Mouse (Mus musculus) kidney, postnatal 4 days (tissue): ENCODE data around the gene Cacng5.

Experiments
- DNase-seq, 2 experiments: peaks; one replicate each; pipeline ENCODE4 v3.0.0; 2021; ENCODE audit warnings: mixed read lengths in 2 of 2

The Cacng5 gene

DNA sequence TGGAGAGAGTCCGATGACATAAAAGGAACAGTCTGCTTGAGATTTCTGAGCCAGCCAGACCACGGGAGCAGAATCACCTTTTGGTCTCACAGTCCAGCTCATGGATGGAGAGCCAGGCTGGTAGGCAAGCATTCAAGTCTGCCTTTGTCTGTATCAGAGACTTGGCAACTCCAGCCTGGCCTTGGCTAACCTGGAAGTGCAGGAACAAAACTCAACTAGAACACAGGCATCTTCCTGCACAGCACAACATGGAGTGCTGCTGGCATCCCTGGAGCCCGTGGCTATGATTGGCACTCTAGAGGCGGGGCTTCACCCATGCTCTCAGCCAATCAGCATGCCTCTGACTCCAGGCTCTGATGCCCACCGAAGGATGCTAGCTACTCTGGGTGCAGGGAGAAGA, 38.0 kb downstream of the Cacng5 start:
- DNase-seq: no peak

DNA sequence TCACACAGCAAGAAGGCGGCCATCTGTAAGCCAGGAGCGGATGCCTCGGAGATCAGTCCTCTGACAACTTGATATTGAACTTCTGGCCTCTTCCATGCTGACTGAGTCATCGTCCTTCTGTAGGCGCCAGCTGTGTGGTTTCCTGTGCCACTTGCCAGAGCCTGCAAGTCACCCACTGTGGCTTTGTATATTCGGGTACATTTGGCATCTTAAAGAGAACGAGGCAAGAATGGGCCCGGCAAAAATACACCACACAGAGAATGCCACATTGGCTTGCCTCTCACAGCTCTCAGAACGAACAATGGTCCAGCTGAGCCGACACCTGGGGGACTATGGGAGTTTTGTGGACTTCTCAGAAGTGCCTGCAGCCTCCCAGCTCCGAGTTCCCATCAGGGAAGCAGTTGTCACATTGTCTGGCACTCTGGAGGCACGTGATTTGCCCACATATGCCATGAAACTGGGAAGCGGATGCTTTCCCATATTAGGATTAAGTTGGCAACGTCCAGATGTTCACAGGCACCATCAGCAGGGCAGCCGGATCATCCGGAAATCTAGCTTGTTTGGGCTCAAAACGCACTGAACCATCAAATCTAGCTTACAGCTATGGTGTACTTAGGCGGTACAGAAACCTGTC, 38.9 kb downstream of the Cacng5 start:
- DNase-seq: no peak

DNA sequence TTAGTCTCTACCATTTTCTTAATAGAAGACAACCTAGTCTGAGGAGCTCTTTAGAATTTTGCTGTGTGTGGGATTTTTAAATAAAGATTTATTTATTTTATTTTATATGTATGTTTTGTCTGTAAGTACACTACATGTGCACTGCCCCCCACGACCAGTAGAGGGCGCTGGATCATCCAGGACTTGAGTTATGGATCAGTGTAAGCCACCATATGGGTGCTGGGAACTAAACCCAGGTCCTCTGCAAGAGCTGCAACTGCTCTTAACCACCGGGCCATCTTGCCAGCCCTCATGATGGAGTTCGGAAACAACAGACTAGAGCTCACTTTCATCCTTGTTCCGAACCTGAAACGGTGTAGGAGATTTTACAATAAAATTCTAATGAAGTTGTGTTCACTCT, 42.1 kb downstream of the Cacng5 start:
- no peak for DNase-seq

DNA sequence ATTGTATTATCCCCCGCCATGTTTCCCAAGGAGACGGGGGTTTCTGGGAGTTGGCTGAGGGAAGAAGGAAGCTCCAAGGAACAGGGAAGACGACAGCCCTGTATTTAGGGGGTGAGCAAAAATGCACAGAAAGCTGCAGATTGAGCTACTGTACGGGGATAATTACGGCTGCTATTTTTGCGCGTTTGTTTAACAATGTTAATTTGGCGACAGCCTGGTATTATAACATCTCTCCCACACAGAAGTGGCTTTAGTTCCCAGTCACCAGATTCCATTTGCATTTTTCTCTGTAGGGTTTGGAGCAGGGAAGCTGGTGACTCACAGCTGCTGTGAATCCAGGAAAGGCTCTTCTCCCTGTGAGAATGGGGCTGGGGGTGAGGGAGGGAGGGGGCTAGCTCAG, 47.3 kb downstream of the Cacng5 start:
- DNase-seq: peak in 1 of 2 experiments; percentile 10

DNA sequence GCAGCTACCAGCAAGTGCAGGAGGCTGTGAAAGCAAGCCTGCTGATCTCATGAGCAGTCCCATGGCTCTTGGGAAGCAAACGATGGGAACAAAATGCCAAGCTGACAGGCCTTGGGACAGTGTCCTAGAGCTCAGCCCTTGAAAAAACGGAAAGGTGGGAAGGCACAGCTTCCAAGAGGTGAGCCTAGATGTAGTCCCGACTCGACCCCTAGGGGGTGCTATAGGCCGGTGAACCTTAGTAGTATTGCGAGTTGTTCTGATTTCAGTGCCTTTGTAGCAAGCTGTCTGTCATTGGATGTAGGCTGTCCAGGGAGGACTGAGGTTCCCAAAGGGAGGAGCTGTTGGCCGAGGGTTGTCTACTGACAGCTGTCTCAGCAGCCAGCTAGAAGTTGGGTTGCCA, 49.7 kb downstream of the Cacng5 start:
- peak; percentile 86 for DNase-seq

DNA sequence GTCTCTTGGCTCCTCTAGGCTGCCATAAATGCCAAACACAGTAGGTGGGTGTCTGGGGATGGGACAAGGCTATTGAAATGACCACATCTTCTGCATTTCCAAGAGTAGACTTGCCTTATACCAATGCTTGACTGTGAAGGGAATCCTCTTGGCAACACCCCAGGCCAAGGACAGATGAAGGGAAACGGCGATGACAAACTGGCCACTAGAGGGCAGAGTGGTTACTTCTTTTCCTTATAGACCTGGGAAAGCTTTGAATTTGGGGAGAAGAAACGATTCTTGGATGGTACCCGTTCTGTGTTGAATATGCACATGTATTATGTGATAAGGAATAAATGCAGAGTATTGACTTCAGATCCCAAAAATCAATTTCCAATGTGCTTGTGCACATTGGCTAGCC, 50.8 kb downstream of the Cacng5 start:
- DNase-seq: peak; percentile 83 to 85

DNA sequence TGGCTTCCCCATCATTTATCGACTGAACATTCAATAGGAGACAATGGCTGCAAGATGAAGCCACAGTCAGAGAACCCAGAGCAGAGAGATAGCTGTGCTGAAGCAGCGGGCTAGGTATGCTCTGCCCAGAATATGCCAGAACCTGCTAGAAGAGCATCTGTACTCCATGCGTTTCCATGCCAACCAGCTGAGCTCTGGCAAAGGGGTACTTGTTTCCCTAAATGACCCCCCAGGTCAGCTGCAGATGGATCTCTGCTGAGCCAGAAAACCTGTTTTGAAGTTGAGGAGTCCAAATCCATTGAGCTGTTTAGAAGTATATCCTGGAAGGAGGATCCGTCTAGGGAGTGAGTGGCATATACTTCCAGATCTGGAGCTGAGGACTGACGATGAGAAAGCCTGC, 53.1 kb downstream of the Cacng5 start:
- no peak for DNase-seq

DNA sequence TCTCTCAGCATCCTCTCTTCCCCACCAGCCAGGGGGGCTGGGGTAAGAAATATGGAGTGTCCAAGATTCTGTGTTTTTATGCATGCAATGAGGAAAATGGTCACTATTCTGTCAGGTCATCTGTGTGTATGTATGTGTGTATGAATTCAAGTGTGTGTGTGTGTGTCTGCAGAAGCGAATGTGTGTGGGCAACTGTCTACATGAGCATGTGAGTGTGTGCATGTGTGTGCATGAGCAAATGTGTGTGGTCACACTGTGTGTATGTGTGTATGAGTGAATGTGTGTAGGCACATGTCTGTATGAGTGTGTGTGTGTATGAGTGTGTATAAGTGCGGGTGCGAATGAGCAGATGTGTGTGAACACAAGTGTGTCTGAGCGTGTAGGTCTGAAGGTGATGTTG, 55.0 kb downstream of the Cacng5 start:
- no peak for DNase-seq

DNA sequence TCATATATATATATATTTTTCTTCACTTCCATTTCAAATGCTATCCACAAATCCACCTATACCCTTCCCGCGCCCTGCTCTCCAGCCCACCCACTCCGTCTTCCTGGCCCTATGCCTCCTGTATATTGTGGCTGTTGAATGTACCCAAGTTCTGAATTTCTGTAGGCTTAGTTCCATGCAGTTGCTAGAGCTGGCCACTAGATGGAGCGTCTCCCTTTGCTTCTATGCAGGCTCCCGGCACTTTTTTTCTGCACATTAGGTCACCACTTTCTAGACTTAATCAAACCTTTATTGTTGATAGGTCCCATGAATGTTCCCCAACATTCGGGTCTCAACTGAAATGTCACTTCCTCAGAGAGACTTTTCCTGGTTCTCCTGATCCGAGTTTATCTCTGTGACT, 55.6 kb downstream of the Cacng5 start:
- DNase-seq: peak; percentile 68 to 72

DNA sequence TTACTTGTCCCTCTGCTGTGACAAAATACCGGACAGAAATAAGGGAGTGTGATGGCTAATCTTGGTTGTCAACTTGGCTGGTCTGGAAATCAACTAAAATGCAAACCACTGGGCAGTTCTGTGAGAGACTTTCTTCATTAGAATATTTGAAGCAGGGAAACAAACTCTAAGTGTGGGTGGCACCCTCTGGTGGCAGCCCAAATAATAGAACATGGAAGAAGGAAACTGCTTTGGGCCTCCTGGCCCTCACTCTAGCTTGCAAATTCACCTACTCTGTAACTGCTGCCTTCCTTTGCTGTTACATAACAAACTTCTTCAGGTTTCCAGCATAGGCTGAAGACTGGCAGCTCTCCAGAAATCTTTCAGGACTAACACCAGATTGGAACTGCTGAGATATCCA, 61.8 kb downstream of the Cacng5 start:
- peak; percentile 76 to 80 for DNase-seq

DNA sequence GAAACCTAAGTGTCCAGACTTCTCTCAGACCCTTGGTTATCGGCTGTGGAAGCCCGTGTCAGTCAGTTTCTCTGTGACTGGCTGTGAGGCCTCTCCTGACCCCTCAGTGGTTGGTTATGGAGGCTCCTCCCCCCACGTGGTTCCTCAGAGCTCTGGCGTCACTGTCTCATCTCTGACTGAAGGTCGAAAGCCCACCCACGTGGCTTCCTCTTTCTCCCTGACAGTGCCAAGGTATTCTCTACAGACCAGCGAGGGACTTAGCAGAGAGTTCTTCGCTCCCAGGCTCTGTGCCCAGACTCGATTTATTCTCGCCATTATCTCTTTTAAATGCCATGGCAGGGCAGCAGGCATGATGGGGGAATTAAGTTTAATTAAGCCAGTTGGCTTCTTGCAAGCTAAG, 65.2 kb downstream of the Cacng5 start:
- peak in 1 of 2 experiments; percentile 25 for DNase-seq

DNA sequence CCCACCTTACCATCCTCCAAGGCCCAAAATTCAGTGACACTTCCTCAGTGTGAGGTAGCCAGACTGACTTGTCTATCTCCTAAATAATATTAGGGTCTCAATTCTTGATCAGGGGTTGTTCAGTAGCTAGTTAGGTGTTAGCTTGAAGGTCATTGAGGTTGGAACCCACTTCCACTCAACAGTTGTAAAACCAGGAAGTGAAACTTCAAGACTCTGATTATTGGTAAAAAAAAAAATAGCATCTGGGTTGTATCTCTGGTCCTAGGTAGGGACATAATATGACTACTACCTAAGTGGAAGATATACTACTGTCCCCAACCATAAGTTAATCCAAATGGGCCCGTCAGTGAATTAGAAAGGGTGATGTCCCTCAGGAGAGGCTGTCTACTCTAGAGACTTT, 70.7 kb downstream of the Cacng5 start:
- no peak for DNase-seq

DNA sequence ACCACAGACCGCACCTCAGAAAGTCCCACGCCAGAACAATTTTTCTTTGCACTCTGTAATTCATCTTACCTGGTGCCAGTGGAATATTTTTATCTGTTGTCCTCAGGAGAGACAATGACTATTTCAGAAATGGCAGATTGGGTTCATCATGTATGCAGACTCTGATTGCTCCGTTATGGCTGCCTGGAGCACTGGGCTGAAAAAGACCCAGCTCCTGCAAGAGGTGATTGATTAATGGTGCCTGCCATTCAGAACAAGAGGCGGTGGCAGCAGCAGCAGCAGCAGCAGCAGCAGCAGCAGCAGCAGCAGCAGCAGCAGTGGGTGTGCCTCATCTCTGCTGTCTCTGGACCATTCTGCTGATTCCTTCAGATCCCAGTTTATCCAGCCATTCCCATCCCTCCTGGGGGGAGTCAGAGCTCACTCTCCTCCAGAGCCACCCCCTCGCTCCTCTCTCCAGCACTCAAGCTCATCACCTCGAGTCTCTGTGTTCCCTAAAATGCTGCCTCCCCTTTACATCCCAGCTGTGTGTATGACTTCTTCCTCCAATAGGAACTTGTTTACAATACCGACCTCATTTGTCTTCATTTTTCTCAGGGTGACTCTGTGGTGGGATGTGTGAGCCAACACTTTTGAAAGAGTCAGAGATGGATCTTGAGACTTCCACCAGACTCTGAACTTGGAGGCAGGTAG, 81.4 kb downstream of the Cacng5 start:
- DNase-seq: no peak
